Mouse (Mus musculus) T-helper 2 cell (primary cell): ENCODE data around the gene Ssbp1.

Experiments used
- in situ Hi-C: fragments of 300-600 bp; cut with MboI, MseI; formaldehyde crosslinking; loops from one replicate; pipeline ENCODE4 v1.15.1; 2025; ENCODE audit warnings: high pct_unique_total_duplicates

Gene Ssbp1

GRCm38 (mm10) chr6:40443281-40443928 is 27.7 kb upstream of the Ssbp1 start:
- in situ Hi-C loops, result loop anchor here (25.0 kb wide), 1 partner anchor 1819 kb away; the partner anchor contains the start of genes Casp2 and Tmem139

- in situ Hi-C loops, result loop anchor here (25.0 kb wide), 1 partner anchor 1814 kb away; the partner anchor contains the start of genes Casp2 and Tmem139
These were observed 22.5 kb upstream of the Ssbp1 start for GRCm38 (mm10) chr6:40448626-40449025.

GRCm38 (mm10) chr6:40454436-40455041 is 16.6 kb upstream of the Ssbp1 start:
- in situ Hi-C loops, result loop anchor here (25.0 kb wide), 1 partner anchor 642 kb away; the partner anchor contains the start of gene Mrps33

GRCm38 (mm10) chr6:40465710-40466109 is 5.4 kb upstream of the Ssbp1 start:
- in situ Hi-C loops, result loop anchor here (25.0 kb wide), 1 partner anchor 653 kb away; the partner anchor contains the start of gene Mrps33

- in situ Hi-C loops, result loop anchor here (10.0 to 25.0 kb wide), 2 partner anchors 413 to 659 kb away; partner anchors contain the start of genes Moxd2 and Mrps33
These were observed 513 bp downstream of the Ssbp1 start for GRCm38 (mm10) chr6:40471720-40472010.

- in situ Hi-C loops, result loop anchor here (5.0 to 10.0 kb wide), 2 partner anchors 144 to 409 kb away; partner anchors contain the start of gene Moxd2
These were observed 5.0 kb downstream of the Ssbp1 start for GRCm38 (mm10) chr6:40476132-40476531.

GRCm38 (mm10) chr6:40479705-40480104 is 8.6 kb downstream of the Ssbp1 start:
- in situ Hi-C loops, result loop anchor here (5.0 to 10.0 kb wide), 2 partner anchors 147 to 405 kb away; partner anchors contain the start of gene Moxd2

- in situ Hi-C loops, result no loop called here
These were observed 11.2 kb downstream of the Ssbp1 start for GRCm38 (mm10) chr6:40482318-40482717.

GRCm38 (mm10) chr6:40490933-40491332 is 19.8 kb downstream of the Ssbp1 start, which contains the start of gene Tas2r137:
Tas2r137 (plus strand) TSS chr6:40491233.
- in situ Hi-C loops, result no loop called here

GRCm38 (mm10) chr6:40493229-40493628 is 22.1 kb downstream of the Ssbp1 start, which contains the start of gene Tas2r108:
Tas2r108 (plus strand) TSS chr6:40493529.
- in situ Hi-C loops, result no loop called here

GRCm38 (mm10) chr6:40519408-40519807 is 48.3 kb downstream of the Ssbp1 start, which contains the start of gene Prss37:
Prss37 (minus strand) TSS chr6:40519508.
- in situ Hi-C loops, result no loop called here
